Mouse (Mus musculus) macrophage (primary cell): ENCODE results near the gene Bbs12. TPM values are rescaled to one million over a fixed set of nuclear protein-coding genes. Genes with fewer than 3 reads are reported as not detected.
A peak's percentile ranks its signal among the peaks of the same experiment; 100 is the strongest.

ENCODE experiments used
- H3K27ac ChIP-seq: fragments of 350-480 bp; formaldehyde crosslinking; 2 replicates; pipeline ENCODE4 v1.9.0; 2021
- H3K36me3 ChIP-seq: fragments of 350-480 bp; formaldehyde crosslinking; 2 replicates; pipeline ENCODE4 v1.9.0; 2021; ENCODE audit errors: inconsistent target
- H3K4me3 ChIP-seq: fragments of 350-480 bp; formaldehyde crosslinking; 2 replicates; pipeline ENCODE4 v1.9.0; 2021; ENCODE audit errors: inconsistent target
- H3K79me2 ChIP-seq: fragments of 350-480 bp; formaldehyde crosslinking; 2 replicates; pipeline ENCODE4 v1.9.0; 2021; ENCODE audit errors: inconsistent target
- WGBS: methylation state at CpG from one replicate; pipeline ENCODE4 v1.1.7; 2026; ENCODE audit warnings: inconsistent platforms; ENCODE audit not compliant: missing documents; 5-methylcytosine and 5-hydroxymethylcytosine counted together
- polyA plus RNA-seq: library from polyadenylated mRNA; stranded (reverse); fragments of 250-400 nt; gene quantifications from 3 replicates; pipeline ENCODE4 v1.2.4, GENCODE M21; 2018; ENCODE audit warnings: inconsistent platforms
- total RNA-seq, 78 experiments: library from RNA; depleted of rRNA; stranded (reverse); fragments of 250-400 nt; gene quantifications; 1 replicate in 9 of 78; 2 replicates in 24 of 78; 3 replicates in 43 of 78; 4 replicates in 2 of 78; pipeline ENCODE4 v1.2.4; 2018; ENCODE audit warnings: inconsistent platforms in 56 of 78

The Bbs12 gene
- 1 to 10 TPM in 22 of 26 experiments, under 1 TPM in 4; 0.60 to 8.1 (median 2.3) TPM for total RNA-seq (2018; cell fraction: chromatin; rRNA removed)
- 1 to 10 TPM in 1 of 26 experiments, under 1 TPM in 25; 0.19 to 1.4 (median 0.62) TPM for total RNA-seq (2018; cell fraction: cytosol; rRNA removed)
- total RNA-seq (2018; cell fraction: nucleus; rRNA removed): 10 to 100 TPM in 1 of 26 experiments, 1 to 10 TPM in 19, under 1 TPM in 5, not detected in 1; 0.68 to 17.1 (median 2.1) TPM
- 0.81 to 3.5 TPM (median 0.82 TPM) in 3 replicates for polyA plus RNA-seq

GRCm38 (mm10) chr3:37312370-37312941, at the start of gene Bbs12, which contains the start of gene Cetn4:
TSS of gene Bbs12 (plus strand) at chr3:37312554.
TSS of gene Cetn4 (minus strand) at chr3:37312708.
- Histone ChIP-seq H3K36me3 (no peaks in the 10 kb centered on the region), H3K27ac (peak within 1 kb of the TSS; percentile 31), H3K79me2 (no peaks in the 10 kb centered on the region), H3K4me3 (peak within 1 kb of the TSS; percentile 48)
- WGBS: under 1% methylated on average over 52 of the region's 54 CpGs

- Histone ChIP-seq H3K4me3 (no peak overlapping the region), H3K79me2 (no peaks in the 10 kb centered on the region), H3K27ac (no peak overlapping the region), H3K36me3 (no peaks in the 10 kb centered on the region)
- WGBS: 91% methylated on average over 10 of the region's 11 CpGs
Observed at GRCm38 (mm10) chr3:37268338-37268737, 44.0 kb upstream of the Bbs12 start.

DNA sequence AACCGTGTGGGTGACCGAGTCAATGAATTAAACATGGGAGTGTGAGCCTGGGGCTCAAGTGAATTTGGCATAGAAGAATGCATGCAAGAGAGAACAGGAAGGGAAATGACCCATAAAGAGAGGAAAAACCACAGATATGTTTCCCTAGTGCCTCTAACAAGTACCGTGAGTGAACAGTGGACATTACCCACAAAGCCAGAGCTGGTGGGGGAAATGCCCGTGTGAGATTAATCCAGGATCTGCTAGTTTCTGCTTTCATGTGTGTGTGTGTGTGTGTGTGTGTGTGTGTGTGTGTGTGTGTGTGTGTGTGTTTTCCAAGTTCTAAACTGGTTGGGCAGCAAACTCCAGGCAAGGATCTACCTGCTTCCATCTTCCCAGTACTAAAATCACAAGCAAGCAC, 42.4 kb upstream of the Bbs12 start:
- no peaks in the 10 kb centered on the region for H3K36me3 ChIP-seq
- 73% methylated on average over 4 of the region's 4 CpGs for WGBS
- no peaks in the 10 kb centered on the region for H3K79me2 ChIP-seq
- no peak overlapping the region for H3K27ac ChIP-seq
- H3K4me3 ChIP-seq: no peak overlapping the region

GRCm38 (mm10) chr3:37271209-37271608, 41.1 kb upstream of the Bbs12 start:
- H3K4me3 ChIP-seq: no peak overlapping the region
- H3K27ac ChIP-seq: no peak overlapping the region
- no peaks in the 10 kb centered on the region for H3K36me3 ChIP-seq
- H3K79me2 ChIP-seq: no peaks in the 10 kb centered on the region
- 0% methylated on average over 1 of the region's 1 CpGs for WGBS

- H3K79me2 ChIP-seq: no peaks in the 10 kb centered on the region
- no peak overlapping the region for H3K4me3 ChIP-seq
- 34% methylated on average over 7 of the region's 7 CpGs for WGBS
- no peaks in the 10 kb centered on the region for H3K36me3 ChIP-seq
- H3K27ac ChIP-seq: no peak overlapping the region
Observed at GRCm38 (mm10) chr3:37273092-37273491, 39.3 kb upstream of the Bbs12 start.

GRCm38 (mm10) chr3:37274661-37275060, 37.7 kb upstream of the Bbs12 start:
- Histone ChIP-seq H3K4me3 (no peak overlapping the region), H3K36me3 (no peaks in the 10 kb centered on the region), H3K79me2 (no peaks in the 10 kb centered on the region), H3K27ac (no peak overlapping the region)
- WGBS: 86% methylated on average over 6 of the region's 6 CpGs

DNA sequence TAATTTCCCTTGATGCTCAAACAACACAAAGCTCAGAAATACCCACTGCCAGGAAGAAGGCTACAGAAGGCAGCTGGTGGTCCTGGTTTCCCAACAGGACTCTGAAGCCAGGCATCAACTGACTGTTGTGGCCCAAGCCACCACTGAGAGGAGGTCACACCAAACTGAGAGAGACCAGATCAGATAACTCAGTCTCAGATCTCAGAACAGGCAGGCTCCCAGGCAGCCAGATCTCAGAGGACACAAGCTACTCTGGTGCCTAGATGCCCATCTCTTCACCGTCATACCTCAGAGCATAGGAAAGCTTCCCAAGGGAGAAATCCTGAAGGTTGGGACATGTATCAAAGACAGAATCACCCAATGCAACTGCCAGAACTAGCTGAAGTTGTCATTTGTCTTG, 32.1 kb upstream of the Bbs12 start:
- H3K4me3 ChIP-seq: no peak overlapping the region
- 100% methylated on average over 1 of the region's 1 CpGs for WGBS
- H3K27ac ChIP-seq: no peak overlapping the region
- H3K36me3 ChIP-seq: no peaks in the 10 kb centered on the region
- no peaks in the 10 kb centered on the region for H3K79me2 ChIP-seq

DNA sequence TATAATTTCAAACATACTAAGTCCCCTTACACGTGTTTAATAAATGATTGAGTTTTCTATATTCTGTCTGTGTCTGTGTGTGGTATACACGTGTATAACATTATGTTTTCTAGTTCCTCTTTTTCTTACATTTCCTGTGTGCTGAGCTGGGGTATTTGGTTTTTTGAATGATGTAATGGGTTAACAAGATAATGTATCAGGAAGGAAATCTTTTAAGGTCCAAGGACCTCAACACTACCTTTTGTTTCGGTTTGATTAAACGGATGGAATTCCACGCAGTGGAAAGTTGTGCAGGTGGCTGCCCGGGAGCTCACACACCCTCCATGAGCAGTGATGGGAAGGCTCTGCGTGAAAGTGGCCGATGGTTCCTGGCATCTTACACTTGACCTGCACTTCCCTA, 31.5 kb upstream of the Bbs12 start:
- 5% methylated on average over 8 of the region's 8 CpGs for WGBS
- H3K36me3 ChIP-seq: no peaks in the 10 kb centered on the region
- H3K79me2 ChIP-seq: no peaks in the 10 kb centered on the region
- no peak overlapping the region for H3K27ac ChIP-seq
- peak overlapping the region; percentile 5; the same call in 1 of the 2 replicates for H3K4me3 ChIP-seq

- H3K79me2 ChIP-seq: no peaks in the 10 kb centered on the region
- no peaks in the 10 kb centered on the region for H3K36me3 ChIP-seq
- no peak overlapping the region for H3K27ac ChIP-seq
- H3K4me3 ChIP-seq: no peak overlapping the region
- 93% methylated on average over 11 of the region's 11 CpGs for WGBS
Observed at GRCm38 (mm10) chr3:37282299-37282922, 29.9 kb upstream of the Bbs12 start.

DNA sequence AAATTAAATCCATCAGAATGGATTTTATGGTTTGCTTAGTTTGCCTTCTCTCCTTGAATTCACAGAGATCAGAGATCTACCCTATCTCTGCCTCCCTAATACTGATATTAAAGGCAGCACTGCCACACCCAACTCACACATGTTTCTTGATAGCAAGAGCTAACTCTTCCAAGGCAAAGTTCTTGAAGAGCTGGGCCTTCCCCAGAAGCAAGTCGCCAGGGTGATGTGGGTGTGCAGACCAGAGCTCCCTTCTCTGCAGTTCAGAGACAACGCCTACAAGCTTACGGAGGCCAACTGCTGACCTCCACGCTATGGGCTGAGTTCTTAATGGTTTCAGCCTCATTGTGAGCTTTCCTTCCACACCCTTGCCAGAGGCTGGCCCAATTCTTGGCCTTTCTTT, 29.1 kb upstream of the Bbs12 start:
- no peak overlapping the region for H3K27ac ChIP-seq
- 94% methylated on average over 4 of the region's 4 CpGs for WGBS
- no peaks in the 10 kb centered on the region for H3K36me3 ChIP-seq
- H3K4me3 ChIP-seq: no peak overlapping the region
- no peaks in the 10 kb centered on the region for H3K79me2 ChIP-seq

DNA sequence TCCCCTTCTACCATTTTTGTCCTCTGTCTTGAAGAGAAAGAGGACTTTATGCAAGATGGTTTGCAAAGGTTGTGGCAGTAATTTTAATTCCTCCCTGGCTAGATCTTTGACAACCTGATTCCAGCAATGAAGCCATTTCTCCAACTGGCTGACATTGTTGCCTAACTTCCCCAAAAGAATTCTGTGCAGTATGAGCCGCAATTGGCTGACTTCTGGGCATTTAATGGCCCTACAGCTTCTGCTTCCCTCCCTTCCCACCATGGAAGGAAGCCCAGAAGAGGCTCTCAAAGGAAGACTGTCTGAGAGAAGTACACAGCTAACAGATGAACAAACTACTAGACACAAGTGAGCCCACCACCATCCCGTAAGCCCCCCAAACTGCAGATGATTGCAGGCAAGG, 23.1 kb upstream of the Bbs12 start:
- H3K27ac ChIP-seq: no peak overlapping the region
- no peak overlapping the region for H3K4me3 ChIP-seq
- 86% methylated on average over 2 of the region's 2 CpGs for WGBS
- no peaks in the 10 kb centered on the region for H3K79me2 ChIP-seq
- no peaks in the 10 kb centered on the region for H3K36me3 ChIP-seq

- no peaks in the 10 kb centered on the region for H3K79me2 ChIP-seq
- no peak overlapping the region for H3K27ac ChIP-seq
- H3K4me3 ChIP-seq: no peak overlapping the region
- 91% methylated on average over 7 of the region's 7 CpGs for WGBS
- no peaks in the 10 kb centered on the region for H3K36me3 ChIP-seq
Observed at GRCm38 (mm10) chr3:37290881-37291541, 21.3 kb upstream of the Bbs12 start.

- no peaks in the 10 kb centered on the region for H3K36me3 ChIP-seq
- WGBS: 79% methylated on average over 2 of the region's 2 CpGs
- H3K27ac ChIP-seq: no peak overlapping the region
- no peaks in the 10 kb centered on the region for H3K79me2 ChIP-seq
- no peak overlapping the region for H3K4me3 ChIP-seq
Observed at GRCm38 (mm10) chr3:37291929-37292328, 20.4 kb upstream of the Bbs12 start.

DNA sequence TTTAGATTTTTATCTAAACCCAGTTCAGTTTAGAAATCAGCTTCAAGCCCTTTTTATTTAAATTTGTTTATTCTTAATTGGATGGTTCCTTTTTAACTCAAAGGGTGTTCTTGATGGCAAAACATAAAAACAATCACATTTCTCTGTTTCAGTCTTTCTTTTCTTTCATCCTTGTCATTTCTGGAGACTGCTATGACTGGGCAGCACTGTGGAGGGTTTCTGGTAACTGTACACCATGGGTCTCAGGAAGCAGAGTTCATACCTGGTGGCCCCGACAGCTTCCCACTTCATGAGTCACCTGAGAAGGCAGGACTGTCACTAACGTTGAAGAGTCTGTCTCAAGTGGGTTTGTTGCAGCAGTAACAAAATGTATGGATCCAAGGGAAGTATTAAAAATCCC, 19.7 kb upstream of the Bbs12 start:
- no peaks in the 10 kb centered on the region for H3K36me3 ChIP-seq
- 55% methylated on average over 2 of the region's 2 CpGs for WGBS
- H3K4me3 ChIP-seq: no peak overlapping the region
- no peak overlapping the region for H3K27ac ChIP-seq
- no peaks in the 10 kb centered on the region for H3K79me2 ChIP-seq

- H3K79me2 ChIP-seq: no peaks in the 10 kb centered on the region
- no peaks in the 10 kb centered on the region for H3K36me3 ChIP-seq
- no peak overlapping the region for H3K4me3 ChIP-seq
- WGBS: 84% methylated on average over 3 of the region's 3 CpGs
- no peak overlapping the region for H3K27ac ChIP-seq
Observed at GRCm38 (mm10) chr3:37299470-37299869, 12.9 kb upstream of the Bbs12 start.
